Mouse (Mus musculus) ES-Bruce4 (cell line): ENCODE measurements around the gene Lrrc9.

Experiments
- CTCF ChIP-seq: IDR thresholded peaks from one replicate; pipeline ENCODE4 v1.8.1; 2011; ENCODE audit warnings: low read depth, low read length
- EP300 ChIP-seq: IDR thresholded peaks from 2 replicates; pipeline ENCODE4 v1.6.1; 2011; ENCODE audit warnings: low read depth, low read length; ENCODE audit not compliant: insufficient read depth
- POLR2A ChIP-seq: IDR thresholded peaks from one replicate; pipeline ENCODE4 v1.8.1; 2011; ENCODE audit warnings: low read length; ENCODE audit not compliant: insufficient read depth

DNA sequence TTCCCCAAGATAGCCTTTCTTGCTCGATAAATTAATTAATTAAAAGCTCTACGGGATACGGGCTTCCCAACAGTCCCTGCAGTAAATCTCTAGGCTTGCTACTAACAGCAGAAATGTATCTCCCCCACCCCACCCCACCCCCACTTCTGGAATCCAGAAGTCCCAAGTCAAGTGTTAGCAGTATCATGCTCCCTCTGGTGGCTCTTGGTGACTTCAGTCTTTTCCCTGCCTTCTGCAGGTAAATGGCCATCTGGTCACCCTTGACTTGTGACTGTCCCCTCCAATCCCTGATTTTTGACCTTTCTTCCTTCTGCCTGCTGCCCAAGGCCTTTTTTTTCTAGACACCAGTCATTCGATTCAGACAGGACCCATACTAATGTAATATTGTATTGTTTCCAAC lies 9.5 kb upstream of the Lrrc9 start:
- no peak for TF ChIP-seq POLR2A
- TF ChIP-seq CTCF, result peak; percentile 1
- TF ChIP-seq EP300, result no peak
